Mouse (Mus musculus): ENCODE data around the gene Cavin3.

Cavin3 gene

DNA sequence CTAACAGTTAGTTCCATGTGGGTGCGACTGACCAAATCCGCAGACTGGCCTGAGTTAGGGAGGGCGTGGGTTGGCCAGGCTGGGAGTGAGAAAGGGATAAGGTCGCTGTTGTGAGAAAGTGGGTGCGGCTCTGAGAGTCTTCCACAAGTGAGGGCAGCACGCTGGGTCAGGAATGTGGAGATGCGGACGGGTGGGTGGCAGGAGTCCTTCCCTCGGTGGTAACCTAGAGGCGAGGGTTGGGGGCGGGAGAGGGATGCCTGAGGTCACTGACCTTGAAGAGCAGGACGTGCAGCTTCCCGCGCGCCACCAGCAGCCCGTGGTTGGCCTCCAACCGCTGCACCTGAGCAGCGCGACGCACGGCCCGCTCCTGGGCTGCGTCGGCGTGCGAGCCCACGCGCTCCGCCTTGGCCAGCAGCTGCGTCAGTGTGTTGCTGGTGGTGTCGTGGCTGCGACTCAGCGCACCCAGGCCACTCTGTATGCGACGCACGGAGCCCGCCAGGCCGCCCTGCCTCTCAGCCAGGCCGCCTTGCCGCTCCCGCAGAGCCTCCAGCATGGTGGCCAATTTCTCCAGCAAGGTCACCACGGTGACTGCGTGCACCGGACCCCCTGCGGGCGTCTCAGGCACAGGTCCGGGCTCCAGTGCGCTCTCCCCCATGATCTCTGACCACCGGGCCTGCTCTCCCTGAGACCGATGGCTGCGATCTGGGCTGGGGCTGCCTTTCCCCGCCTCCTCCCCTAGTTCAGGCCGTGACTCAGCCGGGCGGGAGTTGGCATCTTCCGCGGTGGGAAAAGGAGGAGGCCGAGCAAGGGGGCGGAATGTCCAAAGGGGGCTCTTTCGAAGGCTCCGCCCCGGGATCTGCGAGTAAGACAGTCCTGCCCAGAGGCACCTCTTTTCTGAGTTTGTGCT is at the start of gene Cavin3:
Gene Cavin3 (minus strand): TSS at position 796 of the 907 bp plus-strand sequence.
- DNase-seq: peak; percentile 77 to 87

DNA sequence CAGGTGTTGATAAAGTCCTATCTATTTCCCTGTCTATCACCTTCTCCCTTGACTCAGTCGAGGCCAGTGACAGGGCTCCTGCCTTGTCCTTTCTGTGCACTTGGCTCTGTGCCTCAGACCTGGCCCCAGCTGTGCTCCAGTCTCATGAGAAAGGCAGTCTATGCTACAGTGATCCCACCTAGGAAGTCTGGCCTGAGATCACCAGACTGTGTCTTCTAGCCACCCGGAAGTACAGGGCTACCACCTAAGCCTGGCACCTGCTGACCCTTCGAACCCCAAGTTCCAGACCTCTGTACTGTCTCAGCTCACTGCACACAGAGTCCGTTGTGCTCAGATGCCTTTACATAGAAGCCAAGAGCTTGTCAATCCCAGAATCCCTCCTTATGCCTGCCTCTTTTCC is 46.0 kb upstream of the Cavin3 start:
- peak; percentile 37 to 52 for DNase-seq

DNA sequence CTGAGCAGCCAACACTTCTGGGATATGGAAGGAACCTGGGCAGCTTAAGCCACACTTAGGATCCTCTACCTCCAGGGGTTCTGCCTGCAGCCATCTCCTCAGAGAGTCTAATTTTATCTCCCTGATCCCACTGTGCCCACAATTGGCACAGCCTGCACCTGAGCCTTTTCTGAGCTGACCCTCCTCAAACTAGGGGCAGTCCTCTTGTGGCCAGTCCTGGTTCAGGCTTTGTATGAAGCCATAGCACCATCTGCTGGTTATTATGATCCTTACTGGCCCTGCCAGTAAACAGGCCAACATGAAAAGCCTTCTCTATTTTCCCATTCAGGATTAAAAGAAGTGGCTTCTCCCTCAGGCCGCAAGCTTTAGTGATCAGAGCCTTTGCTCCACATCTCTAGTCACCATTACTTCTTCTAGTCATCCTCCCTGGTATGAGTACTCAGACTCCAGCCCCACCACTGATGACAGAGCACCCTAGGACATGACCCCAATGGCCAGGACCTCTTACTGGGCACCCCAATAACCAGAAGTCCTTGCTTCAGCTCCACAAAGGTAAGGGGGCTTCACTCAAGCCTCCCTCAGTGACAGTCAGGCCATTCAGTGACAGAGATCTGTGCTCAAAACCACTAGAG is 45.3 kb upstream of the Cavin3 start:
- DNase-seq: peak; percentile 54 to 61

DNA sequence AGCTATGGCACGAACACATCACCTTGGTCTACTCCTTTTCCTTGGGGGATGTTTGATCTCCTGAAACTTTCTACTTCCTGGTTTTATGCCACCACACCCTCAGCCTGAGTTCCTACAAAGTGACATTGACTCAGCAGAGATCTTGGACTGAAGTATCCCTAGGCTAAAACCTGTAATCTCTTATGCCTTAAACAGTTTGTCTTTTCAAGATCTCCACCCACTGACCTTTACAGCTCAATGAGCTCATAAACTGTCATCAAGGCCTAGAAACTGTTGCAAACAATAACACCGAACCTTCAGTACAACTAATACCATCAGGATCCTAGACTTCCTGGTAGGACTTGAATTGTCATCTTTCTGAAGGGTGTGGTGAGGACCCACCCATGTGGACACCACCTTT is 42.1 kb upstream of the Cavin3 start:
- DNase-seq: no peak

DNA sequence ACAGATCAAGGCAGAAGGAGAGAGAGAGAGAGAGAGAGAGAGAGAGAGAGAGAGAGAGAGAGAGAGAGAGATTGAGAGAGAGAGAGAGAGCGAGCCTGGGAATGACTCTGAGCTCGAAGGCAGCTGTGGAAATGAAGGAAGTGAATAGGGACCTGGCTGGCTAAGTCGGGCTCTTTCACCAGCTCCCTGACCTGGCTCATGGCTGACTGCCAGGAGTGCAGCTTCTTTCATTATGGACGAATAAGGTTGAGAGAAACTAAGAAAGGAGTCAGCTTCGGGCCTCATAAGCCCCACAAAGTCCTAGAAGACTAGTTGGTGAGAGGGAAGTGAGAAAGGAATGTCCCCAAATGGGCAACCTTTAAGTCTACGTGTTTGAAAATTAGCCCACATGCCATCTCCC is 38.1 kb upstream of the Cavin3 start:
- peak; percentile 75 to 76 for DNase-seq

DNA sequence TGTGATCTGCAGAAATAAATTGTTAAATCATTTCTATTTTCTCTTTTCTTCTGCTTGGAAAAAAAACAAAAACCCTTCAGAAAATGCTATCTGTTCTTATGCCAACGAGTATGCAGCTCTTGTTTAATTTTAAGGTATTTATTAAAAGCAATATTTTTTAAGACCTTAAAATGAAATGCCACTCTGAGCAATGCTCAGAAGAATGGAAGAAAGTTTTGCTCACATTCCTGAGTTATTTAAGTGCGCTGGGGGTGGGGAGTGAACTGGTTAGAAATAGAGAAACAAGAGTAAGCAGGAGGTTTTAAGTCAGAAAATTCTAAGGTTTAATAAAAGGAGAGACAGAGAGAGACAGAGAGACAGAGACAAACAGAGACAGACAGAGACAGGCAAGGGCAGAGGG is 37.7 kb upstream of the Cavin3 start:
- no peak for DNase-seq

DNA sequence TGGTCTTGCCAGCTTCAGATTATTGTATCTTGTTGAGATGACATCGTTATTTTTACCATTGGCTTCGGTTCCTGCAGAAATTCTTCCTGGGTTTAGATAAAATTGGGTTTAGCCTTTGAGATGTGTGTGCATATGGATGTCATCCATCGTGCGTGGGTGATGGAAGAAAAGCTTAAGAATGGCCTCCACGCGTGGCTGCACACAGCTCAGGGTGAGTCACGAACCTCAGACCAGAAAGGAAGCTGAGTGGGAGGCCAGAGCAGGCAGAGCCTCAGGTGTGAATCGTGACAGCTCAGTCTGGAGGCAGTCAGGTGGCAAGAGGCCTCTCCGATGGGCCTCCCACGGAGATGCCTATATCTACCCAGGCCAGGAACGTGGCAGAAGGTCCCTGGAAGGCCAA is 37.2 kb upstream of the Cavin3 start:
- DNase-seq: no peak

DNA sequence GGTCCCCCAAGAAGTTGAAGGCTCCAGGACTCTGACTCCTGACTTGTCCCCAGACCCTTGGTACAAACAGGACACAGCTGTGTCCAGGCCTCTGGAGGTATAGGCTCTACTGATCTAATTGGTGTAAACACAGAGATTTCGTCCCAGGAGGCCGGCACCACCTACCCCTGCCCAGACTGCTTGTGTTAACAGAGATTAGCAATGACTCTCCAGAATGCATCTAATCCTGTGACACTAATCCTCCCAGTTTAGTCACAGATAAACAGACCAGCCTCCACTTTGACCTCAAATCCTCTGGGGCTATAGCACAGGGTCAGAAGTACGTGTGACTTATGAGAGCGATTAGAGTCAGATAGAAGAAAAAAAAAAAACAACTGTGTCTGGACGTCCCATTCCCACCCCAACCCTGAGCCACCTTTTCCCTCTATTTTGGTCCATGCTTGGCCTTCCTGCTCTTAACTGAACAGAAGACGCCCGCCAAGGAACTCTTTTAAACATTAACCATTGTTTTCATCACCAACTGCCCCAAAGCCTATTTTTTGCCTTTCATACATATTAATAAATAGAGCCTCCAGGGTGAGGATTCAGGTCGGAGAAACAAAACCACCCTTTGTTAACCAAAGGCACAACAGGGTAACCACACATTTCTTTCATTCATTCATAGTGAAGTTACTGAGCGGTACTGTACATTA is 34.7 kb upstream of the Cavin3 start:
- peak in 1 of 2 experiments; percentile 23 for DNase-seq

DNA sequence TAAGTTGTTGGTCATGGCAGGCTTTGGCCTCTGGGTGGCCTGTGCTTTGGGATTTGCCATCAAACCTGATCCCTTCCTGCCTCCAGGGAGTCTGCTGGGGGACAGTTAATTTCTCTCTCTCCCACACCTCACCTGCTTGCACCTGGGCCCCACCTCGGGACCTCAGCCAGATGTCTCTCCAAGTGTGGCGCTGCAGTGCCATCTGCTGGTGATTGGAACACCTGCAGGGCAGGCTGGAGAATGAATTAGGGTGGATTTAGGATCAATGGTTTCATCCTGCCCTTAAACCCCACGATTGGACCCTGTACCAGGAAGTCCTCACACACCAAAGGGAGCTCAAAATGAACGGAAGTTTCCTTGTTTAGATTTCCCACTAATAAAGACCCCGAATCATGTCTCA is 33.1 kb upstream of the Cavin3 start:
- DNase-seq: peak; percentile 72 to 82

DNA sequence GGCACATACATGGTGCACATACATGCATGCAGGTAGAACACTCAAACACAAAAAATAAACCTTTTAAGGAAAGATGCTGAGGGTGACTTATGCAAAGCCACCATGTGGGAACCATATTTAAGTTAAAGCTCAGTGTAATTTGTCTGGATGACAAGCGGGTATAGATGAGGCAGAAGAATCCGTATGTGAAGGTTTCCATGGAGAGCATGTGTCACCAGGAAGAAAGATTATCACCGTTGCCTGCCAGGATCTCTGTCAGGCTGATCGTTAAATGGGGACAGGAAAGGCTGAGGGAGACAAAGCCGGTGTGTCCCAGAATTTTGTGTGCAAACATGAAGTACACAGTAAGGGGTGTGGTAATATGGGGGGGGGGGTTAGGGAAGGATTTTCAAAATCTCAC is 32.5 kb upstream of the Cavin3 start:
- no peak for DNase-seq

DNA sequence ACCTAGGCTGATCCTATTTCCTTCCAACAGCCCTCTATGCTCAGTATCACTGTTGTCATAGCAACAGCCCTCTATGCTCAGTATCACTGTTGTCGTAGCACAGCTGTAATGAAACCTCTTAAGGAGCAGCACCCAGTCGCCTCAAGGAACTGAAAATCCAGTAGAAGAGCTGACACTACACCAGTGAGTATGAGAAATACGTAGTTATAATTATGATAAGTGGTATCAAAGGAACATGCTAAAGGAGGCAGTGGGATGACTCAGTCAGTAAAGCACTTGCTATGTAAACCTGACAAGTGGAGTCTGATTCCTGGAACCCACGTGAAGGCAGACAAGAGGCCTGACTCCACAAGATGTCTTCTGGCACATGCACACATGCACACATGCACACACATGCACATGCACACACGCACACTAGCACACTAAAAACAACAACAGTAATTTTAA is 31.8 kb upstream of the Cavin3 start:
- no peak for DNase-seq

DNA sequence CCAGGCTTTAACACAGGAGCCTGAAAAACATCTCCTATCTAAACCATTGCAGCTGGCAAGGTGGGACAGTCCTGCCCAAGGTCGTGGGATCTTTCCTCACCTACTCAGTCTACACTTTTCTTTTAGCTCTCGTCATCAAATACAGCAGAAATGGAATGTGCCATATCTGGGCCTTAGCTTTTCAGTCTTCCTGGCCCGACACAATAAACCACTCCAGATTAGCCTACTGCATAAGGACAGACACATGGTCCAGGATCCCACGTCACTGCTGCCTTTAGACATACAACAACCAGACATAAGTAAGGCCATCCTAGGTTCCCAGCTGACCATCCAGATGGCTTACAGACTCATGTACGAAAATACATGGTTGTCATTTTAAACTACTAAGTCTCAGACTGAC is 28.0 kb upstream of the Cavin3 start:
- DNase-seq: no peak

DNA sequence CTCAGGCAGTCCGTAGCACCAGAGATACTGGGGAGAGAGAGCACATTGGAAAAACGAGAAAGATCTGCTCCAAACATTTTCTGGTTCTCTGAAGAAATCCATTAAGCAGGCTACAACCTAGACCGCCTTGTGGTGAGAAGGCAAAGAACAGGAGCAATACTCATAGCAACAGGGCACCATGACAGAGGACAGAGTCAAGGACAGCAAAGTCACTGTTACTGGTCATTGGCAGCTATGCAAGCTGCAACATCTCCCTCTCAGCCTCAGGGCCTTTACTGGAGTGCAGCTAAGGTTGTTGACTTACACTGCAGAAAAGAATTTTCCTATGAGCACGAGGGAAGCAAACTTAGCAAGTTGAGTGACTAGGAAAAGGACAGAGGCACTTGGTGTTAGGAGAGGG is 25.2 kb upstream of the Cavin3 start:
- DNase-seq: no peak

DNA sequence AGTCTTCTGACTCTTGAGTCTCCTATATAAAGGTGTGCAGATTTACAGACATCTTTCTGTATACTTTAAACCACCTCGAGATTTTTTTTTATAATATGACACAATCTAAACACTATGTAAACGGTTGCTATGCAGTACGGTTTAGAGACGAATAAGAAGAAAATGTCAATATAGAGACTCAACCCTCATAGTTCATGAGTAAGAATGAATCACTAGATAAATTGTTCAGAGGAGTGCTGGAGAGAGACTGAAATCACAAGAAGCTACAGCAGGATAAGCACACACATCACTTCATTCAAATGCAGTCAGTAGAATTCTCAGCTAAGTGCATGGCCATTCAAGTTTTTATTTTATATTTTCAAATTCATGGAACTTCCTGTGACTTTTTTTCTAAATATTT is 19.9 kb upstream of the Cavin3 start:
- no peak for DNase-seq

DNA sequence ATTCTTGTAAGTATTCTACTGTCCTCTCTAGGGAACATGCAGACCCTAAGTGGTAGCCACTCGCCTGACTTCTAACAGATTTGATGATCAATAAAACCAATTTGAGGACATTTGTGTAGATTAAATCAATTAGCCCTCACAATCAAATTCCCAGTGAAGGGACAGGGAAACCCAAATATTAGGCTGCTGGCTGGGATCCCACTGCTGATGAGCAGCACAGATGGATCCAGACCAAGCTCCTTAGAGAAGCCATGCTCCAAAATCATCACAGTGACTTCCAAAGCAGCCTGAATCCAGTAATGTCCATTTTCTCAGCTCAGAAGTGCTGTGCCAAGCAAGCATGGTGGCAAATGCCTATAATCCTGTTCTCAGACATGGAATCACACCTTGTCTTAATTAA is 17.6 kb upstream of the Cavin3 start:
- no peak for DNase-seq

DNA sequence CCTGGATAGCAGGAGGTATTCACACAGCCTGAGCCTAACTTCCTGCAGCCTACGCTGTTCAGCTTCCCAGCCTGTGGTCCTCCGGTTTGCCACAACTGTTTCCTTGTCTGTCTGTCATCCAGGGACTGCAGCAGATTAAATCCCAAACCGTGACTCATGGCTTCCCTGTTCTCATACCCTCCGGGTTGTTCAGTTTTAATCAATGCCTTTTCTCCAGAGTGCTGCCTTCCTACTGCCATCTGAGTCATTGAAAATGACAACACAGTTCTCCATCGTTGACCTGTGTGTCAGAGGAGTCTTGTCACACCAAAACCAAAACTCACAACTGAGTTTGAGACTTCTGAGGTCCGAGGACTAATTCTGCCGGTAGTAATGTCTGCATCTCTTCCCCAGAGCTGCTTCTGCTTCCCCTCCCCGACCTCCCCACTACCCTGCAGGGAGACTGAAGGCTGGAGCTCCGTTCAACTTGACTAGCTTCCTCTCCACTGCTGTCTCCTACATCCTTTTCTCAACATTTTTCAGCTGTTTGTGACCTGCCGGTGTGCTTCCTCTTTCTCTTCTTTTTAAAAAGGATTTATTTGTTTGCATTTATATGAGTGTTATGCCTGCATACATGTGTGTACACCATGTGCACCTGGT is 16.9 kb upstream of the Cavin3 start:
- DNase-seq: no peak

DNA sequence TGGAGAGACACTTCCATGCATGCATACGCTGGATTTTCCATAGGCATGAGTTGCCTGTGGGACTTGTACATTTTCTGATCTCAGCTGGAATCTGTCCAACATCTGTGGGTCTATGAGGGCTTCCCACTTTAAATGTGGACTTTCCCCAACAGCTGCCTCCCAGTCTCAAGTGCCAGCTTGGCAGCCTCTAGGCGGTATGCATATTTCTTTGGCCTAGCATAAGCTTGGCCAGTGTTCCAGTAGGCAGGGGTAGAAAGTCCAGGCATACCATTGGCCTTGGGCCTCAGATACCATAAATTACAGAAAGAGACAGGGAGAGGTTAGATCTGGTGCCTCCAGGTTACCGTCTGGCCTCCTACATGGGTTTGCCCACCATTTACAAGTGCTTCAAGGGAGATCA is 15.8 kb upstream of the Cavin3 start:
- no peak for DNase-seq

DNA sequence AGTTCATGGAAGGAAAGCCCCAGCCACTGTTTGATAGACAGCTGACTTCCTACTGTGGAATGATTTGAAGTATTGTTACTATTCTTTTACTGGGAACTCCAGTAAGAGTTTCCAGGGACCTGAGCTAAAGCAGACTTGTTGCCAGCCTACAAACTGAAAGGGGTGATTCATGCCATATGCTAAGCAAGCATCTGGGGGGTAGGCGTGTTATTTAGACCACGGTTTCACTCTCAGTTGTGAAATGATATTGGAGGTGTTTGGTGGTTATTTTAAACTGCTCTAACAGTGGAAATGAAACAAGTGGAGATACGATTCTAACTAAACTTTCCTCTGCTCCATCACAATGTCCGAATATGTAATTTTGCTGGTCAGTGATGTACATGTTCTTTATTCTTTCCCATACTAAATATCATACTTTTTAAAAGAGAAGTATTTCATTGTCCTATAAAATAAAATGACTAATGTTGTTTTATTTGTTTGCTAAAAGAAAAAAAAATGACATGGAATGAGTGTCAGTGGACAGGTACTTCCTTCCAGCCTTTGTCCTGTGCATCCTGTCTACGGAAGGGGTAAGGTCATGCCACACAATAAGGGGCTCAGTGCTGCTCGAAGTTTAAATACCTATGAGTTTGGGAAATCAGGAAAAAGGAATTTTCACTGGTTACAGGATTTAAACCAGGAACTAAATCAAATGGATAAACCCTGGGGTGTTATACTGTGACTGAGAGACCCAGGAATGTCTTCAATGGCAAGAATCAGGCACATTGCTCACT is 5.2 kb upstream of the Cavin3 start:
- no peak for DNase-seq

DNA sequence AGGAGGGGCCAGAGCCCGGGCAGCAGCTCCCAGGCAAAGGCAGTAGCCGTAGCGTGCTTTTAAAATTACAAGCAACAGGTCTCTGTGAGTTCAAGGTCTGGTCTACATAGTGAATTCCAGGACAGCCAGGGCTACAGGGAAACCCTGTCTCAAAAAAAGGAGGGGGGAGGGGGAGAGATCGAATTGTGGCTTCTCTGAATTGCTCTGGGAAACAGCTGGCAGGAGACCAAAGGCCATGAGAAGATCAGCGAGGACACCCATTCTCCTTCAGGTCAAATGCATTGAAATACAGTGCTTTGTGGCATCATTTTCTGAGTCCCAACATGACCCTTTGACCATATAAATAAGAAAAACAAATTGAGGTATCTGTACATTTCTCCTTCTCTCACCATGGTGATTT is 2.9 kb upstream of the Cavin3 start:
- DNase-seq: peak in 1 of 2 experiments; percentile 47

DNA sequence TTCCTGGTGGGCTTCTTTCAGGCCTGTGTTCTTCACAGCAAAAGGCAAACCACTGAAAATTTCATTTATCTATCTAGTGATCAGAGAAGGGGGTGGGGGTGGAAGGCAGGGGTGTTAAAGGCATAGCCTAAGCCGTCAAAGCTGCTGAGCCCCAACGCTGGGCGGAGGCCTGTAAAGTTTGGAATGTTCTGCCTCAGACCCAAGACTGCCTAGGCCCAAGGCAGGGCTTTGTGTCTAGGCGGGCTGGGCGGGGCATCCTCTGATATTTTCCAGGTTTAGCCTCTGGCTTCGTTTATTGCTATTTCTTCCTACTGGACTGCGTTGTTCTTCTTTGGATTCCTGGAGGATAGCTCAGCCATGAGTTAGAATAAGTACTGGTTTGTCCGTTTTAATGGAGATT is 326 bp upstream of the Cavin3 start:
- peak; percentile 53 to 69 for DNase-seq

DNA sequence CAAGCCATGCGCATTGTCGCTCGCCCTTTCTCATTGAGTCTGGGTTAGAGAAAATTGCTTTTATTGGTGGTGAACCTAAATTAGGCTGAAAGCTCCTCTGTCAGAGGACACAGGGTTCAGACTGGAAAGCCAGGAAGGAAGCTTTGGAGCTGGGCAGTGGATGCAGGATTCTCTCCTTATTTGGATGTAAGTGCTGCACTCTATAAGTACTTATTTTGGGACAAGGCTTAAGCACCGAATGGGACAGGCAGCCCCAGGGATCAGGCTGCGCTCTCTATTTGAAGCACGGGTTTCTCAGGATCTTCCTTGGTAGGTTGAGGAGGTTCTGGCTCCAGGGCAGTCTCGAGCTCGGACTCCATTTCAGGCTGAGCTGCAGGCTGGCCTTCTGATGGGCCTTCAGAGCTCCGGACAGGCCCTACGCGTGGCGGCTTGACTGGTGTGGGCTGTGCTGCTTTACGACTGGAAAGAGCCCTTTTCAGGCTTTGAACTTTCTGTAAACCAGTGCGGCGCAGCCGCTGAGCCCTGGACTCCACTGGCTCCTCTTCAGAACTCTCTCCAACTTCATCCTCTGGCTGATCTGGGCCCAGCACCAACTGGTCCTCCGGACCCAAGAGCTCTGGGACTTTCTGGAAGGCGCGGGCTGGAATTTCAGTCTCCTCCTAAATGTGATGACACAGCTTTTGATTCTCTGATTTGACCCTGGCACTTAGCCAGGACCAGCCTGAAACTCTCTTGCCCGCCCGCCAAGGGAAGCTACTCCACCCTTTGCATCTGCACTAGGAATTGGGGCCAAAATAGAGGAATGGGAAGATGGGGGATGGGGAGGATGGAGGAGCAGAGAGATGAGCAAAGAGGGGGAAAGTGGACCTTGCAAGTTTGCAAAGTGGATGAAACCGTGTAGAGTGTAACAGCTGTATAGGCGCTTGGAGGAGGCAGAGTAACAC is 1.3 kb downstream of the Cavin3 start:
- DNase-seq: peak; percentile 67 to 71

All from kidney, postnatal 25 days (tissue).